Mouse (Mus musculus) adrenal gland, adult 2 months (tissue): Measurements from ENCODE around the gene Mta3. TPM values are rescaled to one million over a fixed set of nuclear protein-coding genes. Genes with fewer than 3 reads are reported as not detected.
A peak's percentile ranks its signal among the peaks of the same experiment; 100 is the strongest.
"Not testable (repeated sequence)": the region's sequence is repeated elsewhere in the genome, so short reads cannot be mapped to it uniquely, and the experiment has no call there.

Experiments used
- DNase-seq: peaks from one replicate; pipeline ENCODE4 v3.0.0; 2021
- polyA plus RNA-seq: library from polyadenylated mRNA; depleted of rRNA; stranded (reverse); fragments of >200 nt; gene quantifications from 2 replicates; pipeline ENCODE4 v1.2.3, GENCODE M21; 2012; rRNA removed
- total RNA-seq, 2 experiments: library from RNA; stranded (reverse); gene quantifications; 2 replicates each; pipeline ENCODE4 v1.2.3; 2021

The Mta3 gene
- total and polyA plus RNA-seq, 3 experiments: 55.9 to 80.0 (median 71.1) TPM

DNA sequence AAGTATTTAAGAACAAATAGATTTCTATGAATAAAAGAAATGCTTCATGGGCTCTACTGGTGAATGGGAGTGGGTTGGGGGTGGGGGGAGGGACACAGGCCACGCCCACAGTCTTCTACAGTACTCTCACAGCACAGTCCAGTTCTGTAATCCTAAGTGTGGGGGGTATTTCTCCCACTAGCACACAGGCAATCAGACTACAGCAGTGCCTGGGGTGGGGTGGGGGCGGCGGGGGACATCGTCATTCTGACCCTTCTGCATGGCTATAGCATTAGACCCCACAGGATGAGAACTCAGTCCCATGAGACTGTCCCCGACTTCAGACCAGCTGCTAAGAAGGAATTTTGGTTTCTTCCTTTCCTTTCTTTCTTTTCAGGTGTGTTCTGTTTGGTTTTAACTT lies 143.8 kb downstream of the Mta3 start:
- DNase-seq: no peak

- DNase-seq: peak; percentile 86
Measured at GRCm38 (mm10) chr17:83850458-83850857, 144.5 kb downstream of the Mta3 start.

DNA sequence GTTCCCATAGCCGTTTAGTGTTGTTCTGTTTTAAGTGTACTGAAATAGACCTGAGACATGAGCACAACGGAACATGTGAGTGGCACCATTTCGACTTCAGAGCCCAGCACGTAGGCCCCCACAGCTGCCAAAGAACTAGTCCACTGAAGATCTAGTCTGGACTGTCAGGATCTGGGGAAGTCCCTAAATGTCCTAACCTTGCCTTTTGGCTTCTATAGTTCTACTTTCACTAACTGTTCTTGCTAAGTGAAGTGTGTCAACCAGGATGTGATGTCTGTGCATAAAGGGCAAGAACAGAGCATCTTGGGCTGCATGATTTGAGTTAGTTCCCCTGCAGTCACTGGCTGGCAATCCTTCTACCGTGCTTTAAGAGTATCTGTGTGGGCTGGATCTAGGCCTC lies 144.9 kb downstream of the Mta3 start:
- no peak for DNase-seq

- no peak for DNase-seq
Measured at GRCm38 (mm10) chr17:83853831-83854230, 147.9 kb downstream of the Mta3 start.

GRCm38 (mm10) chr17:83854284-83854918 lies 148.4 kb downstream of the Mta3 start:
- peak; percentile 49 for DNase-seq

GRCm38 (mm10) chr17:83858413-83858812 lies 152.4 kb downstream of the Mta3 start:
- no peak for DNase-seq

DNA sequence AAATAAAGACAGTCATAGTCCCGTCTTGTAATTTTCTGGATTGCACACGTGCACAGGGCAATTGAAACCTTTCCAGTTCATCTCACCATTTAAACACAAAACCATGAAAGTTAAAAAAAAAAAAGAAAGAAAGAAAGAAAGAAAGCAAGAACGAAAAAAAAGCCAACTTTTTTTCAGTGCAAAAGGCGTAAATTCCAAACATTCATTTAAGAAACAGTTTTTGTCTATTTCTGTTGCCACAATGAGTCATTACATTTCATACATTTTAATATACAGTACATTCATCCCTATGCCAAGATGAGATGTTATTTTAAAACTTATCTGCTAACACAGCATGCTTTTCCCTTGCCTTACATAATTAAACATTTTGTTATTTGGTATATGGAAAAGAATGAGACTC lies 153.7 kb downstream of the Mta3 start:
- DNase-seq: no peak

DNA sequence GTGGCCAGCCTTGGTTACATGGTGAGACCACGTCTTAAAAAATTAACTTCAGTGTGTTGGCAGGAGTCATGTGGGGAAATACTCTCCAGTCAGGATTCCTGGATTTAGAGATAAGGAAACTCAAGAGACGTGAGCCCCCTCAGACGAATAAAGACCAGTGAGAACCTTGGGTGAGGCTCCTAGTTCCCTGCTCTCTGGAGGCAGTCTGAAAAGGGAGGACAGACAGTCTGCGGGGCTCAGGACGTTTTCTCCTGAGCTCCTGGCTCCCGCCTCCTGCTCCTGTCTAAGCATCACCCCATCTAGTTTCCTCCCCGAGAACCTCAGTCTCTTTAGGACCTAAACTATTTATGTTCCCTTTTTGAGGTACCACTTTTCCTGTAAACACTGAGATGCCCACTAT lies 154.3 kb downstream of the Mta3 start:
- DNase-seq: no peak

DNA sequence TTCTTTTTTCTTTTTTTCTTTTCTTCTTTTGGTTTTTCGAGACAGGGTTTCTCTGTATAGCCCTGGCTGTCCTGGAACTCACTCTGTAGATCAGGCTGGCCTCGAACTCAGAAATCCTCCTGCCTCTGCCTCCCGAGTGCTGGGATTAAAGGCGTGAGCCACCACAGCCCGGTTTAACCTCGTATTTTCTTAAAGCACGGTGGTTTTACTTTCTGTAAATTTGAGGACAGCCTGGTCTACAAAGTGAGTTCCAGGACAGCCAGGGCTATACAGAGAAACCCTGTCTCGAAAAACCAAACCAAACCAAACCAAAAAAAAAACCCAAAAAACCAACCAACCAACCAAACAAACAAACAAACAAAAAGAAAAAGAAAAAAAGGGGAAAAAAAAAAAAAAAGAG lies 155.0 kb downstream of the Mta3 start:
- not testable (repeated sequence) for DNase-seq

GRCm38 (mm10) chr17:83861444-83862133 lies 155.6 kb downstream of the Mta3 start:
- peak; percentile 98 for DNase-seq

DNA sequence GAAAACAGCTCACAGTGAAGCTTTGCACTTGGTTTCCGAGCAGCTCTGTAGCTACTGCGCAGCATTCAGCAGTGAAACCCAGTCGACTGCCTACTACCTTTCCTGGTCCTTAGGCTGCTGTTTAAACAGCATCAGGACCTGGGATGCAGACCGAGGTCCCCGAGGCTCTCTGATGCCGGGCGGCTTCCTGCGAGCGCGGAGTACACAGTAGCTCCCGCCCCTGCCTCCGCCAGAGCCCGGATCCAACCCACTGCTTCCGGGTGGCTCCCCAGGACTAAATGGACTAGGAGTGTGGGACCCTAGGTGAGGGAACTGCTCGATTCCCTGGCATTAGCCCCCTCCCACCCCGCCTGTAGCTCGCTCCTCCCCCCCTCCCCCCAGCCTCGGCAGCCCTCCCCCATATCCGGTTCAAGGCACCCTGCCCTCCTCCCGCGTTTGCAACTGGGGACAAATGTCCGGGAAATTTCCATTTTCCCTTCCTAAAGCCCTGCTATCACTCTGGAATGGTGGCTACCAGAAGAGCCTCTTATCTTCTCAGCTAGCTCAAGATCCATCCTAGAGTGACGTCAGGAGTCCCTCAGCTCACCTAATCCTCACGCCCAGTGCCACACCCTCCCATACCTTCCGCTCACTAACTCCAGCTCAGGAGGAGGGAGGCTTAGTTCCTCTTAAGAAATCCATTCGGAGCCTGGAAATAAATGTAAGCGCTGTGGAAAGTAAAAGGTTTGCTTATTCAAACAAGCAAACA lies 156.3 kb downstream of the Mta3 start:
- DNase-seq: peak; percentile 75

DNA sequence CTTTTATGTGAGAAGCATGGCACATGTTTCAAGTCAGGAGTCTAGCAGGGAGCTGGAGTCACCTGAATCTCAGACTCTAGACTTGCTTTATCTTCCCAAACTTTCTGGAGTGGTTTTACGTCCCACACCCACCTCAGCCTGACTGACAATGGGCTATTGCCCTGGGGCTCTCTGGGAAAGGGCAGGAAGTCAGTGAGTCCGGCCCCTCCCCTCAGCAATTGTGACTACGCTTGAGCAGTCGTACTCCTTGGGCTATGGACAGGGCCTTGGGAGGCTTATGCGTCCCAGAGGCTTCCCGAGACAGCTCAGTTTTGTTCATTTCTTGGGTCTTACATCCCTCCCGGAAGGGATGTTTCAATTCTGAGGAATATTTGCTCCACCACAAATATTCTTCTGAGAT lies 159.4 kb downstream of the Mta3 start:
- DNase-seq: no peak

DNA sequence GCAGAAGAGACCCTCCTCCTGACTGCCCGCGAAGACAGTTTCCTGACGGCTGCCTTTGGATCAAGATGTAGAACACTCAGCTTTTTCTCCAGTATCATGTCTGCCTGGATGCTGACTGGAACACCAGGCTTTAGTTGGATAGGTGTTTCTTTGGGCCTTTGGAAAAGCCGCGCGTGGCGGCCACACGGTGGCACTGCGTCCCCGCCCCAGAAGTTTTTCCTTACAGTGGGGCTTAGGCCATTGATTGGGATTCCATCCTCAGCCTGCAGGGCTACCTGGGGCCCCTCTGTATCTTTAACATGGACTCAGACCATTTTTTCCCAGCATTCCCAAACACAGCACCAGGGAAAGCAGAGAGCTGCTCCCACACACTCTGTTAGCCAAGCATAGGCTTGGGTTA lies 160.6 kb downstream of the Mta3 start:
- no peak for DNase-seq

- DNase-seq: no peak
Measured at GRCm38 (mm10) chr17:83870385-83870784, 164.4 kb downstream of the Mta3 start.

Other genes starting within 250 kb of the Mta3 start
- gene Cox7a2l, start 188.8 kb upstream of the Mta3 start, total RNA-seq: 100 to 1,000 TPM; 141 to 185 TPM
- 68.7 and 87.2 TPM in 2 replicates for gene Cox7a2l, start 188.8 kb upstream of the Mta3 start, polyA plus RNA-seq
- gene Kcng3, start 74.3 kb upstream of the Mta3 start, total RNA-seq: 10 to 100 TPM in 1 of 2 experiments, 1 to 10 TPM in 1; 8.9 to 13.2 TPM
- gene Kcng3, start 74.3 kb upstream of the Mta3 start, polyA plus RNA-seq: 2.7 and 3.4 TPM in 2 replicates
- gene Haao, start 141.8 kb downstream of the Mta3 start, total RNA-seq: 1 to 10 TPM; 1.2 to 1.7 TPM
- 1.6 and 1.8 TPM in 2 replicates for gene Haao, start 141.8 kb downstream of the Mta3 start, polyA plus RNA-seq